Mouse (Mus musculus): ENCODE results near the gene Rnls. TPM values are rescaled to one million over a fixed set of nuclear protein-coding genes. Genes with fewer than 3 reads are reported as not detected.

Gene Rnls
- polyA plus RNA-seq, 1 experiment: 133 TPM

DNA sequence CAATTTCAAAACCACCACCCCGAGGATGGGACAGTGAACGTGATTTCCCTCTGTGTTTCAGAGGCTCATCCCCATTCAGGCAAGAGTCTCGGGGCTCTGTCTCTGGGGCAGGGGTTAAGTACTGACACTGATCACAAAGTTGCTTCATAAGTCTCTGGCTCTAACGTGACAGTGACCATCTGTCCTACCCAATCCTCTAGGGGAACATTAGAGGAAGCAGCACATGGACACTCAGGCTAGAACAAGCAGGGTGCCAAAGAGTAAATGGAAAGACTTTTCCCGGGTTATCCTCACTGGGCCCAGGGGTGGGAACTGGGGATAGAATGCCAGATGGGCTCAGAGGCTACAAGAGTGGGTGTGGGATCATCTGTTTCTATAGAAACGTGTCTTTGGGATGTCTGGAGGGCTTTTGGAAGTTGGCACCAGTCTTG is 282.1 kb downstream of the Rnls start:
- Histone ChIP-seq H3K4me1 (ENCODE audit: control insufficient read depth, insufficient read depth, low read length) (no peaks in the 10 kb centered on the region), H3K36me3 (ENCODE audit: control insufficient read depth, insufficient read depth, low read length) (no peaks in the 10 kb centered on the region), H3K27me3 (ENCODE audit: control insufficient read depth, insufficient read depth, low read length) (no peaks in the 10 kb centered on the region), H3K4me3 (ENCODE audit: control insufficient read depth, low read depth, low read length) (no peak overlapping the region), H3K27ac (ENCODE audit: control insufficient read depth, insufficient read depth, low read depth, low read length) (no peak overlapping the region)
- TF ChIP-seq POLR2A (IDR thresholded peaks at IDR 0.05; ENCODE audit: control insufficient read depth, low read depth, low read length): no peak
- TF ChIP-seq CTCF (IDR thresholded peaks at IDR 0.05; ENCODE audit: control insufficient read depth, insufficient read depth, insufficient replicate concordance, low read depth, low read length): no peak

DNA sequence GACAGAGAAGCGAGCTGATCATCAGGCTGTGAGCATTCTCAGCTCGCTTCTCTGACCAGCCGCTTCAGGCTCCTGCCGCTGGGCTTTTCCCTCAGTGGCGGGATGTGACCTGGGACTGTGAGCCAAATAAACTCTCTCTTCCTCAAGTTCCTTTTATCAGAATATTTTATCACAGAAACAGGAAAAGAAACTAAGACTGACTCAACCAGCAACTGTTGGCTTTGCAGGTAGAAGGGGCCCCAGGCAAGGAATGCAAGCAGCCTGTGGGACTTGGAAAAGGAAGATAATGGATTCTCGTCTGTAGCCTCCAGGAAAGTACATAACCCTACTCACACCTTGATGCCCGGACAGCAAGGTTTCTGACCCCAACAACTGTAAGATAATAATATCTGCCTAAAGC is 283.0 kb downstream of the Rnls start:
- no peak overlapping the region for H3K4me3 ChIP-seq (ENCODE audit: control insufficient read depth, low read depth, low read length)
- no peak for TF ChIP-seq CTCF (IDR thresholded peaks at IDR 0.05; ENCODE audit: control insufficient read depth, insufficient read depth, insufficient replicate concordance, low read depth, low read length)
- no peak for TF ChIP-seq POLR2A (IDR thresholded peaks at IDR 0.05; ENCODE audit: control insufficient read depth, low read depth, low read length)
- H3K4me1 ChIP-seq (ENCODE audit: control insufficient read depth, insufficient read depth, low read length): no peaks in the 10 kb centered on the region
- H3K27me3 ChIP-seq (ENCODE audit: control insufficient read depth, insufficient read depth, low read length): no peaks in the 10 kb centered on the region
- no peaks in the 10 kb centered on the region for H3K36me3 ChIP-seq (ENCODE audit: control insufficient read depth, insufficient read depth, low read length)
- no peak overlapping the region for H3K27ac ChIP-seq (ENCODE audit: control insufficient read depth, insufficient read depth, low read depth, low read length)

DNA sequence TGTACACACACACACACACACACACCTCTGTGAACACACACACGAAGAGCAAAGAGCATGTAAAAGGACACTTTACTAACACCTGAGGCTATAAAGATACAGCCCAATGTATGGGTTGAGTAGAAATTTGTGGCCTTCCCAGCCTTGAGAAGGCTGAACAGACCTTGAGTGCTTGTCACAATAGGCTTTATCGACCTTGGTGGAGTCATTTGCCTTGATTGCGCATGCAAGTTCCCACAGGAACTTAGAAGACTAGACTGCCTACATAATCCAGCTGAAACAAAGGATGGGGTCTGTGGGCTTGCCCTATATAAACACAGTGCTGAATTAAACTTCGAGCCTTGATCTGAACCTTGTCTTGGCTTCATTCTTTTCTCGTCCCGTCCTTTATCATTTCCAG is 288.2 kb downstream of the Rnls start:
- no peaks in the 10 kb centered on the region; the same call in 1 of the 2 replicates for H3K4me1 ChIP-seq (ENCODE audit: control insufficient read depth, insufficient read depth, low read length)
- H3K36me3 ChIP-seq (ENCODE audit: control insufficient read depth, insufficient read depth, low read length): no peaks in the 10 kb centered on the region
- no peak overlapping the region for H3K4me3 ChIP-seq (ENCODE audit: control insufficient read depth, low read depth, low read length)
- H3K27ac ChIP-seq (ENCODE audit: control insufficient read depth, insufficient read depth, low read depth, low read length): no peak overlapping the region
- H3K27me3 ChIP-seq (ENCODE audit: control insufficient read depth, insufficient read depth, low read length): no peaks in the 10 kb centered on the region
- TF ChIP-seq POLR2A (IDR thresholded peaks at IDR 0.05; ENCODE audit: control insufficient read depth, low read depth, low read length) (no peak), CTCF (IDR thresholded peaks at IDR 0.05; ENCODE audit: control insufficient read depth, insufficient read depth, insufficient replicate concordance, low read depth, low read length) (no peak)

DNA sequence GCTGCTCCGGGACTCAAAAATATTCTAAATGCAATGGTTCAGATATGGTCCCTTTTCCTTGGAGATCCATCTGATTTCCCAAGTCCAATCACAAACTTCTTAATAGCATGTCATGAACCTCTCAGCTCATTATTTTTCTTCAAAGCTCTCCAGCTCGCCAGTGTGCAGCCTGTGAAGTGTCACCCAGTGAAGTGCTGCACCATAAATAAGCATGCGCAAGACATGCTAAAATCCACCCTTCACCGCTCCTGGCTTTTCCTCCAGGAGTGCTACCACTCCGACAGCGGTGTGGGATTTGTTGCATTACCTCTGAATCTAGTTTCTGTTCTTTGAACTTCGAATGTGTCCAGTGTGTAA is 289.3 kb downstream of the Rnls start:
- H3K27me3 ChIP-seq (ENCODE audit: control insufficient read depth, insufficient read depth, low read length): no peaks in the 10 kb centered on the region
- H3K36me3 ChIP-seq (ENCODE audit: control insufficient read depth, insufficient read depth, low read length): no peaks in the 10 kb centered on the region
- TF ChIP-seq CTCF (IDR thresholded peaks at IDR 0.05; ENCODE audit: control insufficient read depth, insufficient read depth, insufficient replicate concordance, low read depth, low read length) (no peak), POLR2A (IDR thresholded peaks at IDR 0.05; ENCODE audit: control insufficient read depth, low read depth, low read length) (no peak)
- H3K4me3 ChIP-seq (ENCODE audit: control insufficient read depth, low read depth, low read length): no peak overlapping the region
- no peaks in the 10 kb centered on the region; the same call in 1 of the 2 replicates for H3K4me1 ChIP-seq (ENCODE audit: control insufficient read depth, insufficient read depth, low read length)
- no peak overlapping the region for H3K27ac ChIP-seq (ENCODE audit: control insufficient read depth, insufficient read depth, low read depth, low read length)

DNA sequence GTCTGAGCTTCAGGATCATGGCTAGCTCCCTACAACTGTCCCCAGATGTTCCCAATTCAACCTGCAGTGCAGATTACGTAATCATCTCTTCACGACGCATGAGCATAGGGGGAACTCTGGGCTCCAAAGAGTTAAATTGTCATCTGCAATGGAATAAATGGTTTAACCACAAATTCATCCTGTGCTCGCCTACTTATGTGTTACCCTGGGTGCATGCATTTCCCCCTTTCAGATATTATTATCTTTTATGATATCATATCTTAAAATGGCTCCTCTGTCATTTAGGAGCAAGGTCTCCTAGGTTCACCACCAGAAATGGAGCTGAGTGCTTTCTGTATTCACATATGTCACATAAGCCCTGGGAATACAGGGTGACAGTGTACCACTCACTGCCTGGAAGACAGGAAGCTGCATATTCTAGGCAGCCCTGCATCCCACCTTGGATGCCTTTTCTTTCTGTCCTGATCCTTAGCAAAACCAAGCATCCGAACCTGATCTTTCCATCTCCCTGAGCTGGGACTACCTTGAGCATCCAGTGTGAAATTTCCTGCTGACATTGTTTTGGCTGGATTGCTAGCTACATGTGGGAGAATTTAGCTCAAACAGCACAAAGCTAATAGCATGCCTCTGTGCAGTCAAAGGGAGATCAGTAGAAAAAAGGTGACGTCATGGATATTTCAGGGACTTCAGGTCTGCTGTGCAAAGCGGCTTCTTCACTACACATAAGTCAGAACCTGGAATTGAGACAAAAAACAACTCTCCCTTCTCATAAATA is 289.9 kb downstream of the Rnls start:
- Histone ChIP-seq H3K36me3 (ENCODE audit: control insufficient read depth, insufficient read depth, low read length) (no peaks in the 10 kb centered on the region), H3K27me3 (ENCODE audit: control insufficient read depth, insufficient read depth, low read length) (no peaks in the 10 kb centered on the region), H3K27ac (ENCODE audit: control insufficient read depth, insufficient read depth, low read depth, low read length) (no peak overlapping the region), H3K4me3 (ENCODE audit: control insufficient read depth, low read depth, low read length) (no peak overlapping the region), H3K4me1 (ENCODE audit: control insufficient read depth, insufficient read depth, low read length) (no peaks in the 10 kb centered on the region; the same call in 1 of the 2 replicates)
- TF ChIP-seq CTCF (IDR thresholded peaks at IDR 0.05; ENCODE audit: control insufficient read depth, insufficient read depth, insufficient replicate concordance, low read depth, low read length) (no peak), POLR2A (IDR thresholded peaks at IDR 0.05; ENCODE audit: control insufficient read depth, low read depth, low read length) (no peak)

DNA sequence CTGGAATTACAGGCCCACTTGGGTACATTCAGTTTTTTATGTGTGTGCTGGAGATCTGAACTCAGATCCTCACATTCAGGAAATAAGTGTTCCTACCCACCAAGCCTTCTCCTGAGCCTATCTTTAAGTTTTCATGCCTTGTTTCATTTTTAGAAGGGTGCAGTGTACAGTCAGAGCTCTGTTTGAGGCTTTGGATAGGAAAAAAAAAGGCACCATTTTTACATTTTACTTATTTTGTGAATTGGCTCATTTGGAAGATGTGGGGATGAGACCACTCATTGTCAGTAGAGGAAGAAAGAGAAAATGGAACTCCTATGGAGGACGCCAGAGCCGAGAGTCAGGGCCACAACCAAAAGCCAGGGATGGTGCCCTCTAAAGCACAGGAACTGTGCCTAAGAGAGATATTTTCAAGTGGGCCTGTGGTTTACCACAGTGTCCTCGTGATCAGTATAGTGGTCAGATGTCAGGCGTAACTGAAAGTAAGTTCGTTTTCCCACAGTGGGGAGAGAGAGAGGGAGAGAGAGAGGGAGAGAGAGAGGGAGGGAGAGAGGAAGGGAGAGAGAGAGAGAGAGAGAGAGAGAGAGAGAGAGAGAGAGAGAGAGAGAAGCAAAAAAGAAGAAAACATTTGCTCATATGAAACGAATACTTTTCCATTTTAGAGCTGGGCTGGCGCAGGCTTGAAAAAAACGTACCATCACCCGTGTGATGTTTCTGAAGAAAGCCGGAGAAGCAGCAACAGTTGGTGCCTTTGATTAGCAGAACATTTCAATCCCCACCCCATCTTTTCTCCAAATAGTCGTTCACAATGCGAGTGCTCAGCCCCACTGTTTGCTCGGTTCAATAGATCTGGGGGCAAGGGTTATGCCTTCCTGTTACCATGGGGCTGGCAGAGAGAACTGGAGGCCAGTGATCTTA is 290.7 kb downstream of the Rnls start:
- TF ChIP-seq CTCF (IDR thresholded peaks at IDR 0.05; ENCODE audit: control insufficient read depth, insufficient read depth, insufficient replicate concordance, low read depth, low read length) (no peak), POLR2A (IDR thresholded peaks at IDR 0.05; ENCODE audit: control insufficient read depth, low read depth, low read length) (no peak)
- Histone ChIP-seq H3K27ac (ENCODE audit: control insufficient read depth, insufficient read depth, low read depth, low read length) (no peak overlapping the region), H3K4me1 (ENCODE audit: control insufficient read depth, insufficient read depth, low read length) (no peaks in the 10 kb centered on the region; the same call in 1 of the 2 replicates), H3K27me3 (ENCODE audit: control insufficient read depth, insufficient read depth, low read length) (no peaks in the 10 kb centered on the region), H3K36me3 (ENCODE audit: control insufficient read depth, insufficient read depth, low read length) (no peaks in the 10 kb centered on the region), H3K4me3 (ENCODE audit: control insufficient read depth, low read depth, low read length) (no peak overlapping the region)

DNA sequence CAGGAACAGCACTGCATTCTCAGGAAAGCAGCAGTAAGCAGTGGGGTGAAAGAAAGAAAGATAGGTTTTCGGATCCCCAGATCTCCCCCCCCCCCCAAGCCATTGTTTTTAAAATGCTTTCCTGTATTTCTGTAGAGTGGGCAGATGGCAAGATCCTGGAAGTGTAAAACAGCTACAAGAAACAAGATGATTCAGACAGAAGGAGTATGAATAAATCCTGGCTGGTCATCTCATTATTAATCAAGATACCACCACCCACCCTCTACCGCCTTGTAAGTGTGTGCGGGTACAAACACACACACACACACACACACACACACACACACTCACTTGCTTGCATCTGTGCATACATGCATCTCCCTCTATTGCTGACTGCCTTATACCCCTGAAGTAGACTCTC is 291.5 kb downstream of the Rnls start:
- Histone ChIP-seq H3K36me3 (ENCODE audit: control insufficient read depth, insufficient read depth, low read length) (no peaks in the 10 kb centered on the region), H3K4me3 (ENCODE audit: control insufficient read depth, low read depth, low read length) (no peak overlapping the region), H3K4me1 (ENCODE audit: control insufficient read depth, insufficient read depth, low read length) (no peaks in the 10 kb centered on the region; the same call in 1 of the 2 replicates), H3K27me3 (ENCODE audit: control insufficient read depth, insufficient read depth, low read length) (no peaks in the 10 kb centered on the region), H3K27ac (ENCODE audit: control insufficient read depth, insufficient read depth, low read depth, low read length) (no peak overlapping the region)
- TF ChIP-seq CTCF (IDR thresholded peaks at IDR 0.05; ENCODE audit: control insufficient read depth, insufficient read depth, insufficient replicate concordance, low read depth, low read length) (no peak), POLR2A (IDR thresholded peaks at IDR 0.05; ENCODE audit: control insufficient read depth, low read depth, low read length) (no peak)

Measured in testis, adult 2 months (tissue).